Comparison of ENCODE assay signal across 19 mouse cellular contexts in the genomic region with DNA sequence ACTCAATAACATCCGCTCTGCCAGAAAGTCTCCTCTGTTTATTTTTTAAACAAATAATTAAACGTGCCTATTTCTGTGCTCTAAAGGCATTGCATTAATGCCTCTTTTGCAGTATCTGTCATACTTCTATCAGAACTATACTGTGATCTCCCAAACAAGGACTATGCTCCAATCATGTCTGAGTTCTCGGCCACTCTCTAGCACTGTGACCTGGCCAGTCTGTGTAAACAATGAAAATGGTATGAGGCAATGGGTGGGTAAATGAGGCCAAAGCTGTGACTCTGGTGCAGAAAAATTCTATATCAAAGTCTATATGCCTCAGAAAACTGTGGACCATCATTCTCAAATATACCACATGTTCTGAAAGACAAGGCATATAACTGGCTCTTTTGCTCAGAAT.
DNase-seq lines count a peak whose midpoint lies in the region; ATAC-seq and TF ChIP-seq lines count a peak whose summit lies in the region.
"Had no signal": no experiment of that assay in that cellular context is flagged by ENCODE, and none has a peak within 500 bp of the region (broad histone marks: within the 10 kb centered on the region; RNA-seq: fewer than 3 reads in every experiment).

No protein-coding gene starts in this region.

- no peaks in the 10 kb centered on the region for H3K27me3 ChIP-seq in liver, postnatal 0 days (ENCODE audit: insufficient read depth, low read length)
- H3K27me3 ChIP-seq in stomach, embryonic 15.5 days (replicated peaks) = no peaks in the 10 kb centered on the region
- H3K27me3 ChIP-seq: forebrain, embryonic 15.5 days; heart, embryonic 12.5 days; intestine, embryonic 15.5 days had no signal

- ATAC-seq in liver, postnatal 0 days = peak; percentile 68
- ATAC-seq in stomach, embryonic 15.5 days (ENCODE audit: insufficient read depth, low FRiP score, low read depth) = no peak
- ATAC-seq: forebrain, embryonic 15.5 days had no signal

- H3K4me2 ChIP-seq in liver, postnatal 0 days (ENCODE audit: low read depth, low read length) = no peak overlapping the region
- no peak overlapping the region for H3K4me2 ChIP-seq in stomach, embryonic 15.5 days
- H3K4me2 ChIP-seq: forebrain, embryonic 15.5 days; heart, embryonic 12.5 days; hindbrain, embryonic 14.5 days; intestine, embryonic 15.5 days had no signal

- H3K4me3 ChIP-seq in liver, postnatal 0 days (ENCODE audit: low read depth, low read length) = no peak overlapping the region
- H3K4me3 ChIP-seq in stomach, embryonic 15.5 days (replicated peaks) = no peak overlapping the region
- H3K4me3 ChIP-seq: erythroblast, embryonic 14.5 days; forebrain, embryonic 10.5 days; forebrain, embryonic 15.5 days; heart, embryonic 12.5 days; hindbrain, embryonic 10.5 days; intestine, embryonic 15.5 days had no signal

- no peak for TF ChIP-seq CTCF in liver, postnatal 0 days (IDR thresholded peaks at IDR 0.05; ENCODE audit: low read depth)

- peak overlapping the region; percentile 68; the same call in 1 of the 2 replicates for H3K27ac ChIP-seq in liver, postnatal 0 days (ENCODE audit: low read depth)
- 0 out of 2 replicates have a peak overlapping the region, but pooled peaks have one; percentile 79 for H3K27ac ChIP-seq in stomach, embryonic 15.5 days
- H3K27ac ChIP-seq: forebrain, embryonic 15.5 days; hindbrain, embryonic 10.5 days; hindbrain, embryonic 14.5 days; intestine, embryonic 15.5 days had no signal

- no peak for TF ChIP-seq EP300 in liver, postnatal 0 days (IDR thresholded peaks at IDR 0.05; ENCODE audit: low read depth)

- no peaks in the 10 kb centered on the region for H3K36me3 ChIP-seq in liver, postnatal 0 days (replicated peaks; ENCODE audit: insufficient read depth, low read length)
- H3K36me3 ChIP-seq in stomach, embryonic 15.5 days = no peaks in the 10 kb centered on the region
- H3K36me3 ChIP-seq: forebrain, embryonic 10.5 days; forebrain, embryonic 15.5 days; heart, embryonic 12.5 days; hindbrain, embryonic 10.5 days; intestine, embryonic 15.5 days had no signal

- WGBS in liver, postnatal 0 days (ENCODE audit: insufficient replicate concordance) = 54% methylated on average over 3 of the region's 3 CpGs
- WGBS in stomach, embryonic 15.5 days = 61% methylated on average over 3 of the region's 3 CpGs

- peak; percentile 50 for DNase-seq in heart, adult 11 months
- DNase-seq in heart, adult 8-10 months (ENCODE audit: low spot score) = no peak
- no peak for DNase-seq in liver, postnatal 0 days
- DNase-seq in liver = no peak
- DNase-seq in adipocyte (ENCODE audit: low spot score) = peak; percentile 47
- DNase-seq in adrenal gland, postnatal 25 days = no peak
- DNase-seq in spleen, postnatal 4 days (ENCODE audit: low spot score in 2 of 2) = no peak
- DNase-seq: adrenal gland, postnatal 10 days; cerebellum, adult 18-20 months; cerebellum, postnatal 10 days; kidney, adult 18-20 months had no signal

- no peak overlapping the region for H3K9ac ChIP-seq in liver, postnatal 0 days (replicated peaks)
- no peak overlapping the region for H3K9ac ChIP-seq in stomach, embryonic 15.5 days
- H3K9ac ChIP-seq: forebrain, embryonic 15.5 days; heart, embryonic 12.5 days; hindbrain, embryonic 14.5 days; intestine, embryonic 15.5 days had no signal

- H3K9me3 ChIP-seq in liver, postnatal 0 days (ENCODE audit: low read length) = no peaks in the 10 kb centered on the region
- no peaks in the 10 kb centered on the region for H3K9me3 ChIP-seq in stomach, embryonic 15.5 days
- H3K9me3 ChIP-seq: forebrain, embryonic 10.5 days; forebrain, embryonic 15.5 days; heart, embryonic 12.5 days; hindbrain, embryonic 10.5 days; intestine, embryonic 15.5 days had no signal

- H3K4me1 ChIP-seq in liver, postnatal 0 days (ENCODE audit: insufficient read depth) = peaks cover 10% of the 10 kb centered on the region
- peaks cover 11% of the 10 kb centered on the region; the same call in 1 of the 2 replicates for H3K4me1 ChIP-seq in stomach, embryonic 15.5 days
- H3K4me1 ChIP-seq: forebrain, embryonic 15.5 days; heart, embryonic 12.5 days; hindbrain, embryonic 10.5 days; intestine, embryonic 15.5 days had no signal

Comparison
In these comparisons a context has a peak if more than half of its experiments do, and no peak if none do; other contexts are left out.
1. DNase-seq: peak in heart, adult 11 months (single experiment) and adipocyte (single experiment); none in heart, adult 8-10 months (single experiment), liver, postnatal 0 days (single experiment), liver (single experiment), adrenal gland, postnatal 25 days (single experiment) and spleen, postnatal 4 days (0 of 2).